Mouse (Mus musculus) forebrain, embryonic 10.5 days (tissue): ENCODE results near the gene Hs6st2. TPM values are rescaled to one million over a fixed set of nuclear protein-coding genes. Genes with fewer than 3 reads are reported as not detected.
A peak's percentile ranks its signal among the peaks of the same experiment; 100 is the strongest.

Experiments
- DNase-seq: peaks from one replicate; pipeline ENCODE4 v3.0.0-alpha.2; 2017; ENCODE audit warnings: low spot score; ENCODE audit errors: extremely low spot score
- H3K27ac ChIP-seq: fragments of 300-500 bp; sonication (generic); 2 replicates; pipeline ENCODE4 v1.5.1; 2016; ENCODE audit warnings: mild to moderate bottlenecking
- H3K27me3 ChIP-seq: fragments of 300-500 bp; sonication (generic); 2 replicates; pipeline ENCODE4 v1.6.1; 2016; ENCODE audit warnings: mild to moderate bottlenecking; ENCODE audit not compliant: poor library complexity, severe bottlenecking
- H3K36me3 ChIP-seq: fragments of 300-500 bp; sonication (generic); replicated peaks from 2 replicates; pipeline ENCODE4 v1.6.1; 2016; ENCODE audit warnings: mild to moderate bottlenecking, moderate library complexity
- H3K4me1 ChIP-seq: fragments of 300-500 bp; sonication (generic); 2 replicates; pipeline ENCODE4 v1.6.1; 2016
- H3K4me3 ChIP-seq: fragments of 300-500 bp; sonication (generic); 2 replicates; pipeline ENCODE4 v1.5.1; 2016; ENCODE audit warnings: mild to moderate bottlenecking, moderate library complexity
- H3K9me3 ChIP-seq: fragments of 300-500 bp; sonication (generic); 2 replicates; pipeline ENCODE4 v1.6.1; 2016; ENCODE audit warnings: mild to moderate bottlenecking, moderate library complexity
- WGBS: fragments of 180-500 bp; shearing (Covaris S2); methylation state at CpG from one replicate; pipeline ENCODE4 v1.1.7; 2016; 5-methylcytosine and 5-hydroxymethylcytosine counted together
- polyA plus RNA-seq: library from polyadenylated mRNA; unstranded; fragments of >200 nt; fragmentation: Nextera tagmentation; extraction: Ambion mirVana; gene quantifications from 2 replicates; pipeline ENCODE4 v1.2.1, GENCODE M21; 2016

The Hs6st2 gene
- polyA plus RNA-seq, 1 experiment from 2014 or later: 23.2 TPM

DNA sequence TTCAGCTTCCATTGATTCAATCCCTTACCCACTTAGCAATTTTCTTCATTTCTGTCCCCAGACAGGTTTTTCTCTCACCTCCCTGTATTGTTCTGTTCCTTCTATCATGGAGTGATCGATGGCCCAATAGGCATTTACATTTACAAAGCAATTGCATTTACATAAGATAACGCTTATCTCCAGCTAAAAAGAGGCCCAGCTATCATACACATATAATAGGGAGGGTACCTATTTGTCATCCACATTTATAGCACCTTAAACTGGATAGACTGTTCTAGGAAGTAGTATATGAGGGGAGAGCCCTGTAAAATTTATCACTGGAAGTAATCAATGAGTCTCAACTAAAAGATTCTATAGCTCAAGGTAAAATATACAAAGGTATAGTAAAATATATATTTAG is 271.4 kb downstream of the Hs6st2 start:
- no peak overlapping the region for H3K4me3 ChIP-seq
- 84% methylated on average over 2 of the region's 2 CpGs for WGBS
- H3K9me3 ChIP-seq: no peaks in the 10 kb centered on the region
- no peak overlapping the region for H3K27ac ChIP-seq
- no peaks in the 10 kb centered on the region for H3K4me1 ChIP-seq
- DNase-seq: no peak
- peaks cover 26% of the 10 kb centered on the region; the same call in 1 of the 2 replicates for H3K27me3 ChIP-seq
- H3K36me3 ChIP-seq: no peaks in the 10 kb centered on the region

DNA sequence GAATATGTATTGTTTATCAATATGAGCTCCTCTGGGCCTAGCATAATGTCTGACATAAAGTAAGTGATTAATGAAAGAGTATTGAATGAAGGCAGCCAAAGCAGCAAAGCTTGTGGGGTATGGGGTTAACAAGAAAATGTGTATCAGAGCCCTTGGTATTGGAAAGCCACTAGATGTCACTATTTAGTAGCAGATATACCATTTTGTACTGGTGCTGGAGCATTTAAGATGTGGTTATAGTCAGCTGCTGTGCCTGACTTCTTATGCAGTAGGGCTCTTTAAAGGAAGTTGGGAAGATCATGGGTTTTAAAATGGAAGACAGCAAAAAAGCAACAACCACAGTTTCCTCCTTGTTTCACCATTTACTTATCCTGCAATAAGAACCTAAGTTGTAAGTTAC is 284.2 kb downstream of the Hs6st2 start:
- H3K4me3 ChIP-seq: no peak overlapping the region
- H3K9me3 ChIP-seq: no peaks in the 10 kb centered on the region
- H3K27me3 ChIP-seq: peaks cover 15% of the 10 kb centered on the region
- no peak overlapping the region for H3K27ac ChIP-seq
- no peaks in the 10 kb centered on the region for H3K36me3 ChIP-seq
- H3K4me1 ChIP-seq: peaks cover 5% of the 10 kb centered on the region; the same call in 1 of the 2 replicates
- DNase-seq: no peak

DNA sequence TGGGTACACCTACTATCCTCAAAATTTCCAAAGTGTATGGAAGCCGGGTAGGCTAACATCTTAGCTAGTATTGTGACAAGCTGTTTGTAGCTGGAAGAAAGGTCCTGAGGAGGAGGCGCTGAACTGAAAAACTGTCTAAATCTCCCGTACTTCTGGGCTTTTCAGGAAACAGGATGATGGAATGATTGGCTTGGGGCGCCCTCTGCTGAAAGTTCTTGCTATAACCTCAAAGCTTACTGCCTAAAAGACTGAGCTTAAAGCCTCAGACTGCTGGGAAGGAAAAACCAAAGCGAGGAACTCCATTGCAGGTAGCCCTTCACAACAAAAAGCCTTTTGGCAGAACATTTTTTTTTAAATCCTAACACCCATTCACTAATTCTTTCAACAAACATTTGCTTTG is 307.0 kb downstream of the Hs6st2 start:
- 14% methylated on average over 5 of the region's 5 CpGs for WGBS
- no peaks in the 10 kb centered on the region for H3K9me3 ChIP-seq
- H3K27ac ChIP-seq: no peak overlapping the region
- peak; percentile 61 for DNase-seq
- H3K36me3 ChIP-seq: no peaks in the 10 kb centered on the region
- H3K4me3 ChIP-seq: no peak overlapping the region
- peaks cover 48% of the 10 kb centered on the region for H3K27me3 ChIP-seq
- H3K4me1 ChIP-seq: no peaks in the 10 kb centered on the region

DNA sequence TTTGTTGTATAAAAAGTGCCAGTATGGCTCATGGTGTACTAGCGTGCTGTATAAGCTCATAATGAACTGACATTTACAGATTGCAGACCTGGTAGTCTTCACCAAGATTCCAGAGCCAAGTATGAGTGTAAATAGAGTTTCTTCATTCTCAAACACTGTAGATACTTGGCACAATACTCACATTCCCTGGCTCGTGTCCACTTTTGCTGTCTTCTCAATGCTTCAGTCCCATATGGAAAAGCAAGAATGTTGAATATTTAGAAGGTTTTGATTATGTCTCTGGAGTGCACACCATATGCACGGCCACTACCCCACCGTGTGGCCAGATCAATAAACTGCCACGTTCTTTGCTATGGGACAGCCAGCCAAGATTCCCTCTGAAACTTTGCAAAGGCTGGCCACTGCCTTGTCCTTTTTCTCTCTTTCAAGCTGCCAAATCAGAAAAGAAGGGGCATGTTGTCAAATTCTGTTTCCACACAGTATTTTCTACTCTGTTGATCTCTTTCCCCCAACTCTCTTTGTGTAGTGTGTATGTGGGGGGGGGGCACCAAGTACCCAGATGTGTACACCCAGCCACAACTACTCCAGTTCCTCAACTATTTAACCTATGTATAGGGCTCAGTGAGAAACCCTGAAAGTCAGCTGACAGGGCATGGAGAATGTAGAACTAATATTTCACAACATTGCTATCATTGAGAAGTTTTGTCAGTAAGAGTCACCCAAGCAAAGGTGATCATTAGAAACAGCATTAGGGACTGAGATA is 309.0 kb downstream of the Hs6st2 start:
- whole genome bisulfite sequencing: 58% methylated on average over 5 of the region's 5 CpGs
- Histone ChIP-seq H3K9me3 (no peaks in the 10 kb centered on the region), H3K27ac (no peak overlapping the region), H3K4me3 (no peak overlapping the region), H3K36me3 (no peaks in the 10 kb centered on the region), H3K4me1 (no peaks in the 10 kb centered on the region), H3K27me3 (peaks cover 51% of the 10 kb centered on the region)
- no peak for DNase-seq

DNA sequence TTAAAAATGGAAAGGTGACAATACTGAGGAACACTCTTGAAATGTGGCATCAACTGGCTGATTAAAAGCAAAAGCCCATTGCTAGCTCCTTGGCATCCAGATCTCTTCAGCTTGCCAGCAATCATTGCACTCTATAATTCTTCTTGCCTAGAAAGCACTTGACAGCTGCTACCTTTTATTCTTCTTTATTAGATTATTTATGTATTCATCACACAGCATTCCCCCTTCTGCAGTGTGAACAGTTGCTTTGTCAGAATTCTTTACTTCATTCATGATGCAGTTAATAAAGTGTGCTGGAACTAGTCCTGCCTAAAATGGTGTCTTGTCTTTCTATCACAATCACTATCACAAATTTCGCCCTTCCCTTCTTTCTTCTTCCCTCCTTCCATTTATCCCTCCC is 332.0 kb downstream of the Hs6st2 start:
- H3K4me1 ChIP-seq: no peaks in the 10 kb centered on the region
- H3K36me3 ChIP-seq: no peaks in the 10 kb centered on the region
- 94% methylated on average over 1 of the region's 1 CpGs for WGBS
- H3K9me3 ChIP-seq: no peaks in the 10 kb centered on the region
- no peak overlapping the region for H3K27ac ChIP-seq
- no peak overlapping the region for H3K4me3 ChIP-seq
- DNase-seq: no peak
- H3K27me3 ChIP-seq: peaks cover 28% of the 10 kb centered on the region

DNA sequence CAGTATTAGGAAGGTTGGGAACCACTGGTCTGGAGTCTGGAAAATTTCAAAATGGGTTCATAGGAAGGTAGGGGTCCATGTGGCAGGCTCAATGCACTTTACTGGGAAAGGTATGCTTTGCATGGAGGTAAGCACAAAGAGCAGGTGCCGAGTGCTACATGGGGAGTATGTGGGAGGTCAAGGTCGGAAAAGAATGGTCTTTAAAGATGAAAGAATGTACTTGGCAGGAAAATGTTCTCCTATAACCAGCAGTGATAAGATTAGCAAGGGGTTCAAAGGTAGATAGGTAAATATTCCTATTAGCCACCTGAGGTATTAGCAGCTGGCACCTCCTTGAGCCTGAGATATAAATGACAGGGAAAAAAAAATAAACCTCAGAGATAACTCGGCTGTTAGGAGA is 338.1 kb downstream of the Hs6st2 start:
- Histone ChIP-seq H3K27me3 (peaks cover 45% of the 10 kb centered on the region), H3K36me3 (no peaks in the 10 kb centered on the region), H3K9me3 (no peaks in the 10 kb centered on the region), H3K4me1 (no peaks in the 10 kb centered on the region), H3K27ac (no peak overlapping the region), H3K4me3 (no peak overlapping the region)
- DNase-seq: no peak
- 80% methylated on average over 3 of the region's 3 CpGs for WGBS

Other genes with a start within 250 kb of the Hs6st2 start
- not detected in 2 replicates for gene Usp26, start 119.4 kb upstream of the Hs6st2 start, polyA plus RNA-seq